Mouse (Mus musculus) lung, adult 2 months (tissue): ENCODE measurements around the gene Sult2a4. TPM values are rescaled to one million over a fixed set of nuclear protein-coding genes. Genes with fewer than 3 reads are reported as not detected.
"Not testable (repeated sequence)": the region's sequence is repeated elsewhere in the genome, so short reads cannot be mapped to it uniquely, and the experiment has no call there.

ENCODE experiments used
- DNase-seq: peaks from one replicate; pipeline ENCODE4 v3.0.0; 2022
- H3K4me1 ChIP-seq: fragments of 200-500 bp; 2 replicates; pipeline ENCODE4 v1.6.1; 2011; ENCODE audit warnings: low read length; ENCODE audit not compliant: control insufficient read depth, insufficient read depth
- H3K4me3 ChIP-seq: fragments of 200-500 bp; replicated peaks from 2 replicates; pipeline ENCODE3; 2011; ENCODE audit warnings: low read depth, mild to moderate bottlenecking, control low read depth, low read length; ENCODE audit errors: extremely low read depth
- CTCF ChIP-seq: fragments of 200-500 bp; IDR thresholded peaks from 2 replicates; pipeline ENCODE4 v1.5.1; 2011; ENCODE audit warnings: mild to moderate bottlenecking, low read length, control low read depth; ENCODE audit not compliant: insufficient read depth
- POLR2A ChIP-seq: fragments of 200-500 bp; IDR thresholded peaks from 2 replicates; pipeline ENCODE4 v1.6.1; 2011; ENCODE audit warnings: low read depth, mild to moderate bottlenecking, control low read depth, low read length, borderline replicate concordance; ENCODE audit errors: extremely low read depth
- WGBS: fragments of 180-500 bp; shearing (Covaris S2); methylation state at CpG from one replicate; pipeline ENCODE4 v1.1.7; 2018; 5-methylcytosine and 5-hydroxymethylcytosine counted together
- polyA plus RNA-seq: library from polyadenylated mRNA; depleted of rRNA; stranded (reverse); fragments of >200 nt; gene quantifications from 2 replicates; pipeline ENCODE4 v1.2.3, GENCODE M21; 2012; rRNA removed

Gene Sult2a4
- polyA plus RNA-seq, result not detected in 2 replicates

- DNase-seq, result not testable (repeated sequence)
Measured at GRCm38 (mm10) chr7:13989507-13989906, at the start of gene Sult2a4. Sult2a4 (minus strand) TSS chr7:13989607.

GRCm38 (mm10) chr7:14030831-14031230 lies 41.4 kb upstream of the Sult2a4 start:
- H3K4me1 ChIP-seq, H3K4me3 ChIP-seq, DNase-seq: not testable (repeated sequence)

More at GRCm38 (mm10) chr7:13989507-13989906, at the start of gene Sult2a4:
- not testable (repeated sequence) for H3K4me1 ChIP-seq, H3K4me3 ChIP-seq
- 94% methylated on average over 6 of the region's 6 CpGs for WGBS

- WGBS, result 68% methylated on average over 8 of the region's 8 CpGs
- no peak for TF ChIP-seq POLR2A
- TF ChIP-seq CTCF, result no peak
- H3K4me3 ChIP-seq, result no peak overlapping the region
- no peak for DNase-seq
- no peaks in the 10 kb centered on the region for H3K4me1 ChIP-seq
Measured at GRCm38 (mm10) chr7:14013083-14013482, 23.7 kb upstream of the Sult2a4 start.

- DNase-seq, H3K4me3 ChIP-seq, H3K4me1 ChIP-seq: not testable (repeated sequence)
Measured at GRCm38 (mm10) chr7:14010686-14011085, 21.3 kb upstream of the Sult2a4 start.

Other genes with a start within 250 kb of the Sult2a4 start
- not detected in 2 replicates for gene Sult2a1, start 152.2 kb downstream of the Sult2a4 start, polyA plus RNA-seq
- gene Sult2a3, start 133.4 kb upstream of the Sult2a4 start, polyA plus RNA-seq, result not detected in 2 replicates